Mouse (Mus musculus) layer of hippocampus, adult 8-10 months (tissue): Measurements from ENCODE around the gene Olfr284. TPM values are rescaled to one million over a fixed set of nuclear protein-coding genes. Genes with fewer than 3 reads are reported as not detected.

Source experiments
- DNase-seq, 2 experiments: peaks; one replicate each; pipeline ENCODE4 v3.0.0; 2022; ENCODE audit warnings: low spot score in 2 of 2
- total RNA-seq, 4 experiments: library from RNA; stranded (reverse); gene quantifications; 2 replicates each; pipeline ENCODE4 v1.2.4; 2022

Gene Olfr284
- not detected for total RNA-seq

- DNase-seq: no peak
These were observed at the start of gene Olfr284 for GRCm38 (mm10) chr15:98340887-98341286. Gene Olfr284, minus strand, starts transcription at chr15:98340987.

GRCm38 (mm10) chr15:98389796-98390195, 49.0 kb upstream of the Olfr284 start:
- peak; percentile 47 to 53 for DNase-seq

GRCm38 (mm10) chr15:98387621-98388020, 46.8 kb upstream of the Olfr284 start:
- DNase-seq: no peak

- no peak for DNase-seq
These were observed 40.1 kb upstream of the Olfr284 start, which contains the start of gene Olfr283 for GRCm38 (mm10) chr15:98380846-98381245. Gene Olfr283, minus strand, starts transcription at chr15:98380946.

GRCm38 (mm10) chr15:98378209-98378608, 37.4 kb upstream of the Olfr284 start:
- DNase-seq: no peak

- no peak for DNase-seq
These were observed 23.5 kb downstream of the Olfr284 start, which contains the start of gene Olfr285 for GRCm38 (mm10) chr15:98317177-98317724. Gene Olfr285, minus strand, starts transcription at chr15:98317353.

- DNase-seq: no peak
These were observed 25.1 kb downstream of the Olfr284 start for GRCm38 (mm10) chr15:98315703-98316102.

GRCm38 (mm10) chr15:98295628-98296551, 44.9 kb downstream of the Olfr284 start, which contains the start of gene Zfp641:
Gene Zfp641, minus strand, starts transcription at chr15:98296161.
- peak in 1 of 2 experiments; percentile 26 for DNase-seq

GRCm38 (mm10) chr15:98293651-98294050, 47.1 kb downstream of the Olfr284 start:
- no peak for DNase-seq

Other genes starting within 250 kb of the Olfr284 start
- gene Pfkm, start 248.4 kb downstream of the Olfr284 start, total RNA-seq: 100 to 1,000 TPM; 332 to 357 (median 349) TPM
- gene Senp1, start 247.2 kb downstream of the Olfr284 start, total RNA-seq: 10 to 100 TPM; 13.8 to 16.1 (median 14.9) TPM
- gene Asb8, start 175.4 kb downstream of the Olfr284 start, total RNA-seq: 10 to 100 TPM; 50.7 to 55.0 (median 54.3) TPM
- 10 to 100 TPM in 3 of 4 experiments, 1 to 10 TPM in 1; 9.8 to 11.9 (median 10.6) TPM for gene Ccdc184, start 173.8 kb downstream of the Olfr284 start, total RNA-seq
- gene Olfr288, start 145.4 kb downstream of the Olfr284 start, total RNA-seq: not detected
- gene Gm44579, start 120.0 kb downstream of the Olfr284 start, total RNA-seq: under 1 TPM in 3 of 4 experiments, not detected in 1; 0.21 to 0.45 (median 0.27) TPM
- gene Olfr287, start 119.9 kb downstream of the Olfr284 start, total RNA-seq: 1 to 10 TPM; 4.1 to 5.4 (median 4.4) TPM
- not detected for gene Olfr286, start 106.5 kb downstream of the Olfr284 start, total RNA-seq
- not detected for gene H1fnt, start 83.7 kb downstream of the Olfr284 start, total RNA-seq
- gene Zfp641, start 44.8 kb downstream of the Olfr284 start, total RNA-seq: 1 to 10 TPM; 6.5 to 7.7 (median 6.8) TPM
- gene Olfr285, start 23.6 kb downstream of the Olfr284 start, total RNA-seq: not detected
- gene Olfr283, start 40.0 kb upstream of the Olfr284 start, total RNA-seq: not detected
- not detected for gene Olfr282, start 90.2 kb upstream of the Olfr284 start, total RNA-seq
- not detected for gene Olfr281, start 111.6 kb upstream of the Olfr284 start, total RNA-seq
- not detected for gene OR5BS1P, start 128.9 kb upstream of the Olfr284 start, total RNA-seq
- not detected for gene Lalba, start 141.7 kb upstream of the Olfr284 start, total RNA-seq
- gene Olfr279, start 151.4 kb upstream of the Olfr284 start, total RNA-seq: not detected
- 10 to 100 TPM; 54.1 to 60.0 (median 57.2) TPM for gene Kansl2, start 193.3 kb upstream of the Olfr284 start, total RNA-seq
- 10 to 100 TPM; 37.3 to 43.8 (median 42.7) TPM for gene Ccnt1, start 229.9 kb upstream of the Olfr284 start, total RNA-seq
- not detected for gene 4930415O20Rik, start 230.0 kb upstream of the Olfr284 start, total RNA-seq